Mouse (Mus musculus): ENCODE data around the gene Mrpl12.
"Not testable (repeated sequence)": the region's sequence is repeated elsewhere in the genome, so short reads cannot be mapped to it uniquely, and the experiment has no call there.

Gene Mrpl12

GRCm38 (mm10) chr11:120508290-120508870, 24.0 kb downstream of the Mrpl12 start:
- no peak for DNase-seq (ENCODE audit: low spot score)

GRCm38 (mm10) chr11:120509940-120510339, 25.5 kb downstream of the Mrpl12 start:
- no peak for DNase-seq (ENCODE audit: low spot score)

DNA sequence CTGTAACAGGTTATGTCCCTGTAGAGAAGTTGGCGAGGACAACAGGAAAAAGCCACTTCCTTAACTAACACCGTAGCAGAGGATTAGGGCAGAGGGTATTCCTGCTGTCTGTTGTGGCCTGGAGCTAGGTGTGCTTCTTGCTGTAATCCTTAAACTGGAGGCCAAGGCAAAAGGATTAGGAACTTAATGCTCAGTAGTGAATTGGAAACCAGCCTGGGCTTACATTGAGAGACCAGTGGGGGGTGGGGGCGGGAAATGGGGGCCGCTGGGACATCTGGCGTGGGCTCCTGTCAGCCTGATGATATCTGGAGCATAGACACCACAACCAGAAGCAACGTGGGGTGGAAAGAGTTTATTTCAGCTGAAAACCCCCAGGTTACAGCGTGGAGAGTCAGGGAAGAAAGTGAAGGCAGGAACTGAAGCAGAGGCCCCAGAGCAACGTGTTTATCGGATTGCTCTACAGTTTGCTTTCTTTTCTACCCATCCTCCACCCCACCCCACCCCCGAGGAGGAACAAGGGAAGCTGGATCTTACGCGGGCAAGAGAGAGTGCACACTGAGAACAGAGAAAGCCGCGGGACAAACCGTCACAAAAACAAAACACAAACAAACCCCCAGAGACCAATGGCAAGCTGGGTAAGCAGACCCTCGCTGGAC, 26.1 kb downstream of the Mrpl12 start:
- DNase-seq (ENCODE audit: low spot score), result no peak

DNA sequence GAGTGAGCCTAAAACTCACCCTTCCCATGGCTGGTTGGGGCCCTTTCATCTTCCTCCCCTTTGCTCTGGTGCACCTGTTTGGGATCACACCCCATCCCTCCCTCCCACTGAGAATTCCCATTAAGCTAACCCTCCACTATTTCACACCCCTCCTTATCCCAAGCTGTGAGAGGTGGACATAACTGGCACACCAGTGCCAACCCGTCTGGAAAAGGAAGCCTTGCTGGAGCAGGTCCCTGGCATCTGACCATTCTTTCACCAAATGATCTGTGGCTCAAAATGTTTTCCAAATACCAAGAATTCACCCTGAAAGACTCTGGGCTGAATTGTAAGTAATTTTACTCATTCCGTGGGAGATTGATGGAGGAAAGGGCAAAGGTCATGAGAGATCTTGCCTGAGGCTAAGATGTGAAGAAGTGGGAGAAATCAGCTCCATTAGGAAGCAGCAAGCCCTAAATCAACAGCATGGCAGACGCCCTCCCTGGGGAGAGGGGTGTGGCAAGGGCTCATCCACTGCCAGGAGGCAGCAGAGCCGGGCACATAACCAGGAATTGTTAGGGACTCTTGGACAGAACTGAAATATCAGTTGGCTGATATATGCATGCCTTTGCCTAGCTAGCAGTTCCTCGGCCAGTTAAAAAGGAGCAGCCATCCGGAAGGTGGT, 28.5 kb downstream of the Mrpl12 start:
- no peak for DNase-seq (ENCODE audit: low spot score)

- DNase-seq (ENCODE audit: low spot score), result not testable (repeated sequence)
Measured at GRCm38 (mm10) chr11:120514262-120514661, 29.8 kb downstream of the Mrpl12 start.

GRCm38 (mm10) chr11:120515611-120516010, 31.2 kb downstream of the Mrpl12 start:
- peak; percentile 92 for DNase-seq (ENCODE audit: low spot score)

DNA sequence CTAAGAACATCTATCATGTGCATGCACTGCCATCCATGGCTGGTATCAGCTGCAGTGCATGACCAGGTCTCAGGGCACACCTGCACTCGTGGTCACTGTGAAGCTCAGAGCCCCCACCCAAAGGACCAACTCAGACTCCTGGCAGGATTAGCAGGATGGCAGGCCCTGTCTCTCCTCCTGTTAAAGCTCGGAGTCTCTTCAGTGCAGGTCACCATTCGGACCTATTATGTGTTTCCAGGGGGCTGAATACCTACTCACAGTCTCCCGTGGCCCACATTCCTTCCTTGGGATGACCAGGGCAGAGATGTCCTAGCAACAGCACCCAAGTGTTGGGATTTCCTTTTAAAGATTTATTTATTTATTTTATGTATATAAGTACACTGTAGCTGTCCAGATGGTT, 32.7 kb downstream of the Mrpl12 start:
- DNase-seq (ENCODE audit: low spot score), result no peak

DNA sequence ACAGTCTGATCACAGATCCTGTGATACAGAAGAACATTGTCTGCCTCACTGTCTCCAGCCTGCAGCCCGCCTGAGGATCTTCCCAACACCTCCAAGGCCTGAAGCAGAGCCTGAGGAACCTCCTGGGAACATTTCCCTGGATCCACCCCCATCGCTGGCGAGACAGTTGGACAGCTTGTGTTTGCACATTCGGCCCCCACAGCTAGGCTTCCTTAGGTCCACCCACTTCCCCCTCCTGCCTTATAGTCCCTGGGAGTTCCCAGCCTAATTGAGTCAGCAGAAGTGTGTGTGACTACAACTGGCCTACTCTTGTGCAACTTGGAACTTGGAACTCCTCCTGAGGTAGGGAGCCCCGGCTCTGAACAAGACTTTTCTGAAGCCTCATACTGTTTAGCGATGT, 33.6 kb downstream of the Mrpl12 start:
- DNase-seq (ENCODE audit: low spot score), result peak; percentile 74

- no peak for DNase-seq (ENCODE audit: low spot score)
Measured at GRCm38 (mm10) chr11:120518558-120518957, 34.1 kb downstream of the Mrpl12 start.

- DNase-seq (ENCODE audit: low spot score), result peak; percentile 73
Measured at GRCm38 (mm10) chr11:120519738-120520137, 35.3 kb downstream of the Mrpl12 start.

GRCm38 (mm10) chr11:120520498-120520897, 36.1 kb downstream of the Mrpl12 start:
- DNase-seq (ENCODE audit: low spot score), result no peak

GRCm38 (mm10) chr11:120520967-120521540, 36.6 kb downstream of the Mrpl12 start:
- no peak for DNase-seq (ENCODE audit: low spot score)

- DNase-seq (ENCODE audit: low spot score), result no peak
Measured at GRCm38 (mm10) chr11:120522581-120522980, 38.2 kb downstream of the Mrpl12 start.

- no peak for DNase-seq (ENCODE audit: low spot score)
Measured at GRCm38 (mm10) chr11:120525959-120526358, 41.5 kb downstream of the Mrpl12 start.

DNA sequence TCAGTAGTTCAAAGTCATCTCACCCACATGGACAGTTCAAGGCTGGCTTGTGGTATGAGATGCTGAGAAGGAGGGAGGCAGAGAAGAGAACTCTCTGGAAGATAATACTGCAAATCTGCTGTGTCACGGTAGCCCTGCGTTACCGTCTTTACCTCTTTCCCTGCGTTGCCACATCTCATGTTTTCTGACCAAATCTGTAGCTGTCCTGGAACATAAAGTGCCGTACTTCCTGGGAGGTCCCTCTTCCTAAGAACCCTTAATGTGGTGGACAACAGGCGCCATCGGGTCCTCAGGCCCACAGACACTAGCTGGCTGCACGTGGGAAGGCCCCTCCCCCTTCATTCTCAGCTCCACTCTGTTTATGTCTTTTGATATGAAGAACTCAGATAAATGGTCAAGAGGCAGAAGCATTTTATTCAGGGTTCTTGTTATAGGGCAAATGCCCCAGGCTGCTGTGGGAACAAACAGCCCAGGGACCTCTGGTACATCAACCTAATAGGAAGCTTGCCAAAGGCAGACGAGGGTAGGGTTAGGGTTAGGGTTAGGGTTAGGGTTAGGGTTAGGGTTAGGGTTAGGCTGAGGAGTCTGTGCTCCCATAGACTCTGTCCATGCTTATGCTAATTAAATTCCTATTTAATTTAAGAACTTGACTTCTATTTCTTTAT, 43.4 kb downstream of the Mrpl12 start:
- no peak for DNase-seq (ENCODE audit: low spot score)

- no peak for DNase-seq (ENCODE audit: low spot score)
Measured at GRCm38 (mm10) chr11:120528903-120529302, 44.5 kb downstream of the Mrpl12 start.

- DNase-seq (ENCODE audit: low spot score), result no peak
Measured at GRCm38 (mm10) chr11:120530085-120530964, 45.9 kb downstream of the Mrpl12 start, which contains the start of gene Gcgr. Gene Gcgr (plus strand): TSS chr11:120530699.

- no peak for DNase-seq (ENCODE audit: low spot score)
Measured at GRCm38 (mm10) chr11:120531646-120532045, 47.2 kb downstream of the Mrpl12 start.

GRCm38 (mm10) chr11:120534093-120534492, 49.7 kb downstream of the Mrpl12 start:
- no peak for DNase-seq (ENCODE audit: low spot score)

DNA sequence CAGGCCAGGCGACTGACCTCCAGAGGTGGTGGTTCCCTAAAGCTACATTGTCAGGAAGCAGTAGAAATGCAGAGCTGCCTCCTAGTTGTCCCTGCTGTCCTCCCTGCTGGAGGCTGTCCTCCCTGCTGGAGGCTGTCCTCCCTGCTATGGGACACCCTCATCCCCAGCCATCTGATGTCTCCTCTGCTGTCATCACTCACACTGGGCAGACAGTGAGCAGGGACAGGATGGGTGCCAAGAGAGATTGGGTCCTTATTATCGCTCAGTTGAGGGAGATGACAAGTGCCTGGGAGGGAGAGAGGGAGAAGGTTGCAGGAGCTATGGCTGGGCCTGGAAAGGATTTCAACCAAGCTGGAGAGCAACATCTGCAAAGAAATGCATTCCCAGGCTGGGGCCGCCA, 50.7 kb downstream of the Mrpl12 start:
- DNase-seq (ENCODE audit: low spot score), result no peak

DNA sequence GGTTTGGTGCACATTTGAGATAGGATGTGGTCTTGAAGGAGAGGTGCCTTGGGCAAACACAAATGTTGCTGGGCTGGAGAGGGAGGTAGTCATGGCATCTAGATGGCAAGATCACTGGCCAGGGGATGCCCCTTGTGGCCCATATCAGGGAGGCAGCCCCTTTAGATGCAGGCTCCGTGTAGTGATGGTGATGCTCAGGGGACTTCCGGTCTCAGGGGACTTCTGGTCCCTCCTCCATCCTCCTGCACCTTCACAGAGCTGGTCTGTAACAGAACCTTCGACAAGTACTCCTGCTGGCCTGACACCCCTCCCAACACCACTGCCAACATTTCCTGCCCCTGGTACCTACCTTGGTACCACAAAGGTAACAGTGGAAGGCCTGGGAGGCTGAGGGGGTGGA, 51.4 kb downstream of the Mrpl12 start:
- DNase-seq (ENCODE audit: low spot score), result no peak
